Mouse (Mus musculus) left cerebral cortex, postnatal 14 days (tissue): ENCODE results near the gene Prr15l. TPM values are rescaled to one million over a fixed set of nuclear protein-coding genes. Genes with fewer than 3 reads are reported as not detected.

Experiments used
- DNase-seq, 2 experiments: peaks; one replicate each; pipeline ENCODE4 v3.0.0; 2021 to 2022; ENCODE audit warnings: low spot score in 2 of 2, mixed read lengths in 1 of 2
- intact Hi-C: fragments of 180-260 bp; cut with DNase I; formaldehyde crosslinking; loops from one replicate; pipeline ENCODE4 v1.15.1; 2025
- long read RNA-seq, 2 experiments: library from polyadenylated mRNA; stranded (forward); transcript quantifications; one replicate each; pipeline ENCODE4 v2.0.0; 2021
- total RNA-seq, 2 experiments: library from RNA; stranded (reverse); gene quantifications; 2 replicates each; pipeline ENCODE4 v1.2.3; 2021

Prr15l gene
- not detected for total RNA-seq
- long read RNA-seq, experiment 1 = 0 reads
- long read RNA-seq, experiment 2 = 0 reads

DNA sequence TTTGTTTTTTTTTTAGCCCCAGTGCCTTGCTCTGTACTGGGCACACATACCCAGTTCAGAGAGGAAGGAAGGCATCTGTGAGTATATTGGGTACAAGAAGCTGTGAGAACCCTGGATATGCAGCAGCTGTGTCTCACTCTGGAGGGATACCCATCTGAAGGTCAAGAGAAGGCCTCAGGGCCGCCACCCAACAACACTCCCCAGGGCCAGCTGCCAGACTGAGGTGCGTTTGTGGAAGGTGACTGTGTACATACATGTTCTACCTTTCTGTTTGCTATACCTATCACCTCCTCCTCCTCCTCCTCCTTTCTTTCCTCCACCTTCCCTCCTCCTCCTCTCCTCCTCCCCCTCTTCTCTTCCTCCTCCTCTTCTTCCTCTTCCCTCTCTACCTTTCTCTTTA is at the start of gene Prr15l:
Gene Prr15l, plus strand, starts transcription at position 17 of the 400 bp plus-strand sequence.
- intact Hi-C loops = no loop called here

DNA sequence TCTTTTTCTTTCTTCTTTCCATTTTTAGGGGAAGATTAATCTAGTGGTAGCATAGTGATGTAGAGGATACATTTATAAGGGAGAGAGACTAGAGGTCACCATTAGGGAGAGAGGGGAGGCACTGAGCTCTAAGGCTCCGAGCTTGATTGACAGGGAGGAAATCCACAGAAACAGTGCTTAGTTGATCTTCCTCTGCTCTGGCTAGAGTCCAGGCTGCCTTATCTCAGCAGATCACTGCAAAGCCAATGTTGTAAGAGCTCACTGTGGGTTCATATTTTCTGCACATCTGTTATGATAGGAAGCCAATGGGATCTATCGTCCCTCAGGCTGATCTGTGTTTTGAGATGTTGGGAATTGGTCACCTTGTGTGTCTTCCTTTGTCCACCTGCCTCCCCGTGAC is 49.2 kb upstream of the Prr15l start:
- DNase-seq = no peak
- intact Hi-C loops = no loop called here

More for the DNA sequence above, at the start of gene Prr15l:
- DNase-seq = no peak

- intact Hi-C loops = no loop called here
- DNase-seq = no peak
Observed at GRCm38 (mm10) chr11:96879359-96879758, 48.5 kb upstream of the Prr15l start.

DNA sequence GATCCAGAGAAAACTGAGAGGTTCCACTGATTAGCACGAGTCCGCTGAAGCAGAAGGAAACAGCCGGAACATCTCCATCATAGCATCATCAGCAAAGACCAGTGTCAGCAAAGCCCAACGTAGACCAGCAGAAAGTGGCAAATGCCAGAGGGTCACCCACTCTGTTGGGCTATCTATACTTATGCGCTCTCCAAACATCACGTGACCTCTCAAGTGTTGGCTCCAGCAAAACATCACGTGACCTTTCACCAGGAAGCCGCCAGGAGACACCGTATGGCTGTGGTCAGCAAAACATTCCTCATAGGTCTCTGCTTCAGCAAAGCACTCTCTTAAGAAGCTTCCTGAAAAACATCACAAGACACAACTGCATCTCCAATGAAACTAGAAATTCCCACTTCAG is 47.6 kb upstream of the Prr15l start:
- DNase-seq = peak; percentile 13 to 40
- intact Hi-C loops = no loop called here

DNA sequence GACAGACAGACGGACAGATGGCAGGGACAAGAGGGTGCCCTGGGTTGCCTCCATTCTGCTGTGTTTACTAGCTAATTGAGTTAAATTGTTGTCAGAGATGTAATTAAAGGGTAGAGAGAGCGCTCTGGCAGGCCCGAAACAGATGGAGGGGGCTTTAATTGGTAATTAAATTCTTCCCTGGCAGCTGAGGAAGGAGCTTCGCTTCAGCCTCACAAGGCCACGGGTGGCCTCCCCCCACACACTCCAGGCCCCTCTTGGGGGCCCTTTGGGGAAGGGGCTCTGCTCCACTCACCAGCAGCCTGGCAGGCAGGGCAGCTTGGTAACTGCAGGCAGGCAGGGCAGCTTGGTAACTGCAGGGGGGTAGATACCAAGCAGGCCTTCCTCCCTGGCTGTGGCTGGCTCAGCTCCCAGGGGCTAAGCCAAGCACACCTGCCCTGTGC is 42.0 kb upstream of the Prr15l start:
- no peak for DNase-seq
- intact Hi-C loops = no loop called here

GRCm38 (mm10) chr11:96886942-96887546 is 40.9 kb upstream of the Prr15l start:
- no peak for DNase-seq
- intact Hi-C loops = no loop called here

DNA sequence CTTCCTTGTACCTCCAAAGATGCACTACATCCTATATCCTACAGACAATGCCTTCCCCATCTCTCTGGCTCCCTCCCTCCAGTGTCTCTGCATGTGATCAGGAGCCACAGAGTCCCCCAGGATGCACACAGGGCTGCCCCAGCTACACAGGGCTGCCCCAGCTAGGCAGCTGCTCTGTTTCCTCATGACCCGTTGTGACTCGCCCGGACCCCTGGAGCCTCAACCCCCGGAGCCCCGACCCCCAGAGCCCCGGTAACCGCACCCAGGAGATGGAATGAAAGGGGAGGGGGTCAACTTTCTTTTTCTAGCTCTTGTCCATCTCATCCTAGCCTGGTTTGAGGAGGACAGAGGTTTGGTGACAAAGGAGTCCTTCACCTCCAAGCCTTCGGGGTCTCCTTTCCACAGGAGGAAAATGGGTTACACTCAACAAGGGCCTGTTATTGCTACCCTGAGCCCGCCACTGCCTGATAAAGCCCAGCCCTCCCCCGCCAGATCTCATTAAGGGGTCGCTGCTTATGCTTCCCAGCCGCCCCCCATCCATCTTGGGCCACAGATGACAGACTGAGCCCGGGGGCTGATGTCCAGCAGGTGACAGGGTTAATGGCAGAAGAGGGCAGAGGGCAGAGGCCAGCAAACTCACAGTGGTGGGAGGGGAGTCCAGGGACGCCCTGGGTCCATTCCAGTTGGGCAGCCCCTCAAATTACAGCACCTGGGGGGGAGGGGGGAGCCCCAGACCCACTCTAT is 35.9 kb upstream of the Prr15l start:
- no peak for DNase-seq
- intact Hi-C loops = no loop called here

DNA sequence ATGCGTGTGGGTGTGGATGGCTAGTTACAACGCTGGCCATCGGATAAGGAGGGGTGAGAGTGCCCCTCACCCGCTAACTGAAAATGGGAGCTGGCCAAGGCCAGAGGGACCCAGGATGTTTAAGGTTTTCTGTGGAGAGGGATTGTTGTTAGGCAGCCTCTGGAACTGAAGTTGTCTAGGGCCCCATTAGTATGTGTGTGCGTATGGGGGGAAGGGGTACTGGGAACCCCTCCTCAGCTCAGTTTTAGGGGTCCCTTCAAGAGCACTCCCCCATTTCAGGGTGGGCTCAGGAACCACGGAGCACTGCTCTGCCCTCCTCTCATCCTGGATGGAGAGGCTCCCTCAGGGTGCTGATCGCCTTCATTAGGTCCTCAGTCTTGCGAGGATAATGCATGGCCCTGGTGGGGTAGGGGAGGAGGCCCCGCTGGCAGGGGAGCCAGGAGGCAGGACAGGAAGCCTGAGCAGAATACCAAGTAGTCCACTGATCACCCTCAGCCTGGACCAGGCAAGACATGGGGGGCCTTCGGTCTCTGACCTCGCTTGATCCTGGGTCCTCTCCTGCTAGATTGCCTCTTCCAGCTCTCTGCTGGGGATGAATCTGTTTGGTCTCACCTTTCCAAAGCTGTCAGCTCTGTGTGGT is 34.6 kb upstream of the Prr15l start:
- DNase-seq = no peak
- intact Hi-C loops = no loop called here

DNA sequence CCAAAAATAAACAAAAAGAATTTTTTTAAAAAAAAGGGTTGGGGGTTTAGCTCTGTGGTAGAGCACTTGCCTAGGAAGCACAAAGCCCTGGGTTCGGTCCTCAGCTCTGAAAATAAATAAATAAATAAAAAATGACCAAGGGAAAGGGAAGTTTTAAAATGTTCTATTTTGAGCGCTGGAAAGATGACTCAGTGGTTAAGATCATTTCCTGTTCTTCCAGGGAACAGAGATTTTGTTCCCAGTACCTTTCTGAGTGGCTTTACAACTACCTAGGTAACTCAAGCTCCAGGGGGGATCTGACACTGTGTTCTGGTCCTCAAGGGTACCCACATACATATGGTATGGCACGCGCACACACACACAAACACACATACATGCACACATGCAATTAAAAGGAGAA is 32.0 kb upstream of the Prr15l start:
- intact Hi-C loops = no loop called here
- no peak for DNase-seq

- intact Hi-C loops = no loop called here
- no peak for DNase-seq
Observed at GRCm38 (mm10) chr11:96899449-96900306, 28.2 kb upstream of the Prr15l start.

- DNase-seq = no peak
- intact Hi-C loops = no loop called here
Observed at GRCm38 (mm10) chr11:96901332-96901731, 26.6 kb upstream of the Prr15l start.

DNA sequence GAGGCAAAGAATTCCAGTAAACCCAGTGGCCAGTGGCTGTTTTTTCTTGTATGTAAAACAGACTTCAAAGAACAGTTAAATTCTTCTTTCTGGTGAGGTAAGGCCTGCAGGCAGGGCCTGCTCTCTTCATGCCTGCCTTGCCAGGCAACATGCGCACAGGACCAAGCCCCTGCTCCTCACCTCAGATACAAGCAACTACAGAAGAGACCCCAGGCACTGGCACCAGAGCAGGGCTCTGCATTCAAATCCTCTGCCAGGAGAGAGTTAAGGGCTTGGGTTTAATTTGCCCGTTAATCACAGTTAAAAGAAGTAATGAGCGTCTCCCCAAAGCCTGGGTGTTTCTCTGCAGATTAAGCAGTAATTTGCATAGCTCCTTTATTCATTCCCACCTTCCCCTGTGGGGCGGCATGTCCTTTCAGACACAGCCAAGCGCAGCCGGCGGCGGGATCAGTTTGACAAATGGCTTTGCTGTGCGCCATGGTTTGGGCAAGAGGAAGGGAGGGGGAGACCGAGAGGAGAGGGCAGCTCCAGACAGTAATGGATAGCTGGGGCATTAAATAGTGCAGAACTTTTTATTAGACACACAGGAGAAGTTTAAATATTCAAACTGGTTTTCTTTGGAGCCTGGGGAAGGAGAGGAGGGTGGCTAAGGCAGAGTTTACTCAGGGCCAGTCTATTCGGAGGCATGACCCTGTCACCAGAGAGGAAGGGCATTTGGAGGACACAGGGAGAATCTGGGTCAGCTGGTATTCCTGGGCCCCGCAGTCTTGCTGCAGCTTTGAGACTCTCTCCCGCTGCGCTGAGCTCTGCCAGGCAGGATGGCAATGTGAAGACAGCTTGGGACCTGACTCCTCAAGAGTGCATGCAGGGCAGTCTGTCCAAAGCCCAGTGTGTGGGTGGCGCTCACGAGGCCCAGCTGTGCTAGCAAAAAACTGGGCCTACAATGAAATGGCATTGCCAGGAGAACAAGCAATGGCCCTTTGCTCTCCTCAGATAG is 25.0 kb upstream of the Prr15l start:
- peak in 1 of 2 experiments; percentile 24 for DNase-seq
- intact Hi-C loops = no loop called here

- peak; percentile 27 for DNase-seq
Observed at GRCm38 (mm10) chr11:96906431-96907161, 21.3 kb upstream of the Prr15l start.

DNA sequence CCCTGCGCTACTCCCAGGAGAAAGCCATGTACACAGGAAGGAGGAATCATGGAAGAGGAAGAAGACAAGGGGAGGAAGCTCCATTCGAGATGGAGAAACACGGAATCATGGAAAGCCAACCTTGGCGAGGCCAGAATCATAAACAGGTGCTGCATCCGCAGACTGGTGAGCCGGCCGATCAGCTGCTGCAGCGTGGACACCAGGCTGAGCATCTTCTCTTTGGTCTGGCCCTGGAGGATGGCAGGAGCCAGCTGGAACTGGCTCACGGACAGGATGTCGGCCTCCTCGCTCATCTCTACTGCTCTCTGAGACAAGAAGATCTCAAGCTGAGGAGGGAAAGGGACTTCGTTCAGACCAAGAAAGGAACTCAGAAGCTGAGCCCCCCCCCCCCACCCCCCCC is 19.3 kb upstream of the Prr15l start:
- no peak for DNase-seq
- intact Hi-C loops = no loop called here

More at GRCm38 (mm10) chr11:96906431-96907161, 21.3 kb upstream of the Prr15l start:
- intact Hi-C loops = no loop called here

GRCm38 (mm10) chr11:96910003-96910402 is 17.9 kb upstream of the Prr15l start:
- intact Hi-C loops = loop anchor here (1.0 kb wide), 1 partner anchor 43 kb away; no protein-coding TSS in a partner anchor

GRCm38 (mm10) chr11:96912682-96913081 is 15.2 kb upstream of the Prr15l start:
- DNase-seq = no peak
- intact Hi-C loops = no loop called here

More at GRCm38 (mm10) chr11:96910003-96910402, 17.9 kb upstream of the Prr15l start:
- DNase-seq = peak; percentile 89 to 92

DNA sequence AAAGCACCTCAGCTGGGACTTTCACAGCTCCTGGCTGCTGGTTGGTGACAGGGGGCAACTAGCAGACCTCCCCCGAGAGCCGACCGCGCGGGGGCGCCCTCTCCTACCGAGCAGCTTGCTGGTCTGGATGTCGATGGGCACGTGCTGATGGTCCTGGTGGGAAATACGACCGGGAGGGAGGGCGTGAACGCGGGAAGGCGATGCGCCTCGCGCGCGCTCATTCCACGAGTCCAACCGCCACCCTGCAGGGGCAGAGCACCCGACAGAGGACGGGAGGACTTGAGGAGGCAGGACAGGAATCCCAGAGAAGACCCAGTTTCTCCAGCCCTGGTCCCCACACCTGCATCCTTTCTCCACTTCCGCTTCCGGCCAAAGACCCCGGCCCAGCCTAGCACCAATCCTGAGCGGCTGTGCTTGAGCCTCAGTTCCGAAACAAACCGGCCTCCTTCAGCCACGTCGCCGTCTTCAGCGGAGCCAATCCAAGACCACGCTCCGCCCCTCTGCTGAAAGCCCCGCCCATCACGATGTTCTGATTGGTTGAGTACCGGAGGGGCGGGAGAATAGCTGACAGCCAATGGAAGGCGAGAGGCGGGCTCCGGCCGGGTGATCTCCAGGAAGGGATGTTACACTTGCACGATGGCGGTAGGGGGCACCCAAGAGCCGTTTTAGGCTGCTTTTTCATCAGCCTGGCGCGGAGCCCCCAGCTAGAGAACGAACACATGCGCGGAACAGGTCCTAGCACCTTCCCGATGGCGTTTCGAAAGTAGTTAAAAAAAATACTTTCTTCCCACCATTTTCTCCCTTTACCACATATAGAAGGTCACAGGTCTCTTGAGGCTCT is 11.6 kb upstream of the Prr15l start, which contains the start of gene Cdk5rap3:
Gene Cdk5rap3, minus strand, starts transcription at position 453 of the 841 bp plus-strand sequence.
- peak; percentile 99 for DNase-seq
- intact Hi-C loops = loop anchor here (2.0 to 5.0 kb wide), 3 partner anchors 47 to 106 kb away; no protein-coding TSS in a partner anchor
